Mouse (Mus musculus): ENCODE data around the gene Pde10a.

The Pde10a gene

DNA sequence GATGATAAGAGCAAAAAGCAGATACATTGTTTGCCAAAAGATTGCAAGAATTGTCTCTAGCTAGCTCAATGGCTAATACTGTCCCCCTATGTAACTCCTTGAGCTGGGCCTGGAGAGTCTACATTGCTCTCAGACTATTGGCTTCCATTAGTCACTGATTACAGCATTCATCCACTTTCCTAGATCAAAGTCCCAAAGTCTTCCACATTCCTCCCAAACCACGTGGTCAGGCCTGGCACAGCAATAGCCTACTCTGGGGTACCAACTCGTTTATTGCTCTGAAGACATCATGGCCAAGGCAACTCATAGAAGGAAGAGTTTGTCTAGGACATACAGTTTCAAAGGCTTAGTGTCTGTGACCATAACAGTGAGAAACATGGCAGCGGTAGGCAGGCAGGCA is 173.6 kb downstream of the Pde10a start:
- ChIA-PET CTCF (no interaction called here), POLR2A (interaction anchor here in 1 of 4 experiments (0.6 kb wide), 1 partner anchor 245 kb away, joined by 6 read pairs; no protein-coding TSS in a partner anchor)

DNA sequence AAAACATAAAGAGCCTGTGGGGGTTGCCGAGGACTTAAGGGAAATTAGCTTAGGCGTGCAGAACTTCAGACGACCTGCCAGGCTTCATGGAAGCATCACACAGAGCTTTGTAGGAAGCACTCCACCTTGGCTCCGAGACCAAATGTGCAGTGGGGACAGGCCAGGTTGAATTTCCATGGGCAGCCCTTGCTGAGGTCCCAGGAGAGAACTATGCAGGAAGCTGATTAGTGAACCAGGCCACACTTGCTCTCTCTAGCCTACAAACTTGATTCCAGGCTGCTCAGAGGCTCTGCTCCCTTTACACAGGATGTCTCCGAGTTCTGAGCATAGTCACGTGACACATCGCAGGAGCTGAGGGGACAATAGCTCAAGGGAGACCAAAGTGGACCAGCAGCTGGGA is 175.9 kb downstream of the Pde10a start:
- POLR2A ChIA-PET, result interaction anchor here in 3 of 4 experiments (0.6 to 1.6 kb wide), 4 partner anchors 10 to 1004 kb away, joined by 3 to 6 read pairs (median 3); no protein-coding TSS in a partner anchor
- CTCF ChIA-PET, result interaction anchor here in 2 of 4 experiments (0.7 kb wide), 2 partner anchors 21 to 107 kb away, joined by 3 to 4 read pairs; no protein-coding TSS in a partner anchor

DNA sequence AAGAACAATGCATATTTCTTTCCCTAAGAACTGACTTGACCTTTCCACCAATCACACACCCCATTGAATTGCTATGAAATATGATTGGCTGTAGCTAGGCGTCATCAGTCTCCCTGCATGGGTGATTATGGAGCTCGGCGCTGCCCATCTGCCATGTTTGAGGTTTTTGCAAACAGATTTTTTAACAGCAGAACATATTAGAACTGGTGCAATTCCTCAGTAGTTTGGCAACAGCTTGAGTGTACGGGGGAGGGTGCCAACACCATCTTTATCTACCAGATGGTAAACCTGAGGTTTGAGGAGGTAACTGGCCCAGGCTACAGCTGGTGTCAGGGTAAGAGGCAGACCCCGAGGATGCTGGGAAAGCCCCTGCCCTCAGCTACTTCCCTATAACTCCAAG is 177.3 kb downstream of the Pde10a start:
- ChIA-PET CTCF (no interaction called here), POLR2A (no interaction called here)

DNA sequence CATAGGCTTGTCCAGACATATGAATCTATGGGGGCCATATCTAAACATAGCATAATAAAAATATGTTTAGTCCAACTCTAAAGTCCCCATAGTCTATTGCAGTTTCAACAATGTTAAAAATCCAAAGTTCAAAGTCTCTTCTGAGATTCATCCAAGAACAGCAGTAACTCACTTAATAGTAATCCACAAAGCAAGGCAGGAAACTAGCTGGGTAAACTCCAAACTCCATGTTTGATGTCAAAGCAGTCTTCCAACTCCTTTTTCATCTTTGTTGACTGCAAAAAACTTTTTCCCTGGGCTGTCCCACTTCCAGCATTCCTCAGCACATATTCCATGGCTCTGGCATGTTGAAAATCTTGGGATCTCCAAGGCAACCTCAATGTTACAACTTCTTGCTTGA is 182.8 kb downstream of the Pde10a start:
- CTCF ChIA-PET, result no interaction called here
- POLR2A ChIA-PET, result no interaction called here

DNA sequence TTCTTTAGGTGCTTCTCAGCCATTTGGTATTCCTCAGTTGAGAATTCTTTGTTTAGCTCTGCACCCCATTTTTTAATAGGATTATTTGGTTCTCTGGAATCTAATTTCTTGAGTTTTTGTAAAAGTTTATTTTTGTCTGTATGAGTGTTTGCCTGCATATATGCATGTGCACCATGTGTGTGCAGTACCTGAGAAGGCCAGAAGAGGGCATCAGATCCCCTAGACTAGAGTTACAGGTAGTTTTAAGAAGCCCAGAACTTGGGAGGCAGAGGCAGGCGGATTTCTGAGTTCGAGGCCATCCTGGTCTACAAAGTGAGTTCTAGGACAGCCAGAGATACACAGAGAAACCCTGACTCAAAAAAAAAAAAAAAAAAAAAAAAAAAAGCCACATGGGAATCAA is 187.6 kb downstream of the Pde10a start:
- POLR2A ChIA-PET, result interaction anchor here in 1 of 4 experiments (0.7 kb wide), 1 partner anchor 163 kb away, joined by 3 read pairs; no protein-coding TSS in a partner anchor
- CTCF ChIA-PET, result interaction anchor here in 1 of 4 experiments (0.7 kb wide), 1 partner anchor 318 kb away, joined by 4 read pairs; no protein-coding TSS in a partner anchor

DNA sequence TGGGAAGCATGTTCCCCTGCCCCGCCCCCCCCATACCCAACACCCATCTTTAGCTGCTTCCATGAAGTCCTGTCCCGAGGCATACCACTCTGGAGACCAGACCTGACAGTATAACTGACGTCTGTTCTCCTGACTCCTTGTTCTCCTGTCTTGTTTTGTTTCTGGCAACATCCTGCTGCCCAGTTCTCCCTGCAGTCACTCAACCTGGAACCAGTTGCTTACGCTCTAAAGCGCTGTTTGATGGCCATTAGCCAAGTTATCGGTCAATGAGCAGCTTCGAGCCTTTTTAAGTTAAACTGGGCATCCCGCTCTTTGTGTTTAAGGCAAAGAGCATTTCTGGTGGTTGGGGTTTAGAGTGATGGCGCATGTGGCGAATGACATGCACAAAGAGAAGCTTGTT is 195.8 kb downstream of the Pde10a start:
- CTCF ChIA-PET, result interaction anchor here in 1 of 4 experiments (0.5 kb wide), 1 partner anchor 10 kb away, joined by 3 read pairs; no protein-coding TSS in a partner anchor
- POLR2A ChIA-PET, result no interaction called here

DNA sequence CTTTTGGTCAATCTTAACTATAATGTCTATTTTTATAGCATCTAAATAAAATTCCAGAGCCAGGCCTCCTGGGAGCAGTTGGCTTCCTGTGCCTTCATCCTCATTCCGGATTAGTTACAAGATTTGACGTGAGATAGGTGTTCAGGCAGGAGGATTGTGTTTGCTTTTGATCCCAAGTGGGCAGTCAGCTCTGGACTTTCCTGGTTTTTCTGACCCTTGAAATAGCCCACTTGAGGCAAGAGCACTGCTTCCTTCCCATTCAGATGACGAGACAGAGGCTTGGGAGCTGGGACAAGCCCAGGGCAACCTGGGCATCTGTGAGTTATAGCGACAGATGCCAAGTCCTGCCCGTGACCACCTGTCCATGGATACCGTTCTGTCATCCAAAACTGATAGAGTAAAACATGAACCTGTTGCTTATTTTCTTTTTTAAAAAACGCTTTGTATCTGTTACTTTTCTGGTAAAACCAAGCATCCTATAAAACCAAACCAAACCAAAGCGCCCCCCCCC is 199.3 kb downstream of the Pde10a start:
- ChIA-PET POLR2A (no interaction called here), CTCF (interaction anchor here in 1 of 4 experiments (0.5 kb wide), 1 partner anchor 11 kb away, joined by 10 read pairs; no protein-coding TSS in a partner anchor)

DNA sequence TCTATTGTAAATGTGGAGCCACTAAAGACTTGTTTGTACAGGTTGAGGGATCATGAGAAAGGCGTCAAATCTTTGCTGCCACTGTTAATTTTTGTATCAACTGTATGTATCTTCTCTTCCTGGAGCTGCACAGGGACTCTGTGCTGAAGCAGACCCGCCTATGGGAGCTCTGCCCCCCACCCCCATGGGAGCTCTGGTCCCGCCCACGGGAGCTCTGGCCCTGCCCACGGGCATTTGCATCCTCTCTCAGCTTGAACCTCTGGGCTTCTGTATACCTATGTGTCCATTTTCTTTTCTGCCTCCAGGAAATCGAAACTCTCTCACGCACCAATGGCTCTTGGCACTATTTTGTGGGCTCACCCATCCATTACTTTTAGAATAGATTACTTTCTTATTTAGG is 203.5 kb downstream of the Pde10a start:
- CTCF ChIA-PET, result no interaction called here
- POLR2A ChIA-PET, result no interaction called here

DNA sequence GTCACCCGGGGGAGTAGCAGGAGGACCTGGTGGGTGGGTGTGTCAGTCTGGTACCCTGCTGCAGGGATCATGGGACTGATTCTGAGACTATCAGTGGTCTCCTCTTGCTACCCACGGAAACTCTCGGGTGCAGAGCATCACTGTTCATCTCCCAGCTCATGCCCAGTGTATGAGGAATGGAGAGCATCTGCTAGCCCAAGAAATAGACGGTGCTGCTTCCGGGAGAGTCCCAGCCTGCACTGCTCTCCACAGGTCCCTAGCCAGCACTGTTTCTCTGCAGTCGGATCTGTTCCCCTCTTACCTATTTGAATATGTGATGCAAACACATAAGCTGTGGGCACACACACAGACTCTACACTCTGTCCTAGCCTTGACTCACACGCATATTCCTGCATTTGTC is 204.6 kb downstream of the Pde10a start:
- POLR2A ChIA-PET, result no interaction called here
- CTCF ChIA-PET, result interaction anchor here in 1 of 4 experiments (0.6 kb wide), 1 partner anchor 1771 kb away, joined by 4 read pairs; no protein-coding TSS in a partner anchor

DNA sequence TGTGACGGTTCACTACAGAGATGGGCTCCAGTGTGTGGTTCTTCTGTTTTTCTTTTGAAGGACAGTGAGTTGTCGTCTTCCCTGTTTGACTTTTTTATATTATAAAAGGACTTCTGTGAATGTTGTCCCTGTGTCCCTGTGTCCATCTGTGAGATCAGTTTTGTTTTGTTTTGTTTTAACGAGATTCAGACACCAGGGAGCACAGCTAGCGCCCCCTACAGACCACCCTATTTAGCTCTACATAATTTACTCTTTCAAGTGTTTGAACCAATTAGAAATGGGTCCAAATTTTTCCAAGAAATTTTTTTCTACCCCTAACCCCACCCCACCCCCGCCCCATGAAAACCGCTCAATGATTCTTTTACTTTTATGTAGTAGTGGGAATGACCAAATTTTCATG is 205.9 kb downstream of the Pde10a start:
- CTCF ChIA-PET, result interaction anchor here in 2 of 4 experiments (0.6 to 0.9 kb wide), 2 partner anchors 34 to 36 kb away, joined by 3 to 4 read pairs; no protein-coding TSS in a partner anchor
- POLR2A ChIA-PET, result no interaction called here

DNA sequence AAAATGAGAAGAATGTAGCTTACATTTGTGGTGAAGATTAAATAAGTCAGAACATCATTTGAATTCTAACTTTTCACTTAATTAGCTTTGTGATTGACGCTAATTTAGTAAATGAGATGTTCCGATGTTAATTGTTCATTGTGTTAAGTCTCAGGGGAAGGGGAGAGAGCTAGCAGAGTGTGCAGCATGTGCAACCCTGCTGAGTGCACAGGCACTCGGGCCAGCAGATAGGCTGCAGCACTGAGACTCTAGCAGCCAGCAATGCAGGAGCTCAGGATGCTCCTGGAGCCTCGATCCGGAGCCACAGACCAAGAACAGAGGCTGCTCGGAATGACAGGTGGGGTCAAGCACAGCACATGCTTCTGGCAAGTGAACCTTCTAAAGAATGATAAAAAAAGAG is 211.1 kb downstream of the Pde10a start:
- ChIA-PET CTCF (no interaction called here), POLR2A (no interaction called here)

DNA sequence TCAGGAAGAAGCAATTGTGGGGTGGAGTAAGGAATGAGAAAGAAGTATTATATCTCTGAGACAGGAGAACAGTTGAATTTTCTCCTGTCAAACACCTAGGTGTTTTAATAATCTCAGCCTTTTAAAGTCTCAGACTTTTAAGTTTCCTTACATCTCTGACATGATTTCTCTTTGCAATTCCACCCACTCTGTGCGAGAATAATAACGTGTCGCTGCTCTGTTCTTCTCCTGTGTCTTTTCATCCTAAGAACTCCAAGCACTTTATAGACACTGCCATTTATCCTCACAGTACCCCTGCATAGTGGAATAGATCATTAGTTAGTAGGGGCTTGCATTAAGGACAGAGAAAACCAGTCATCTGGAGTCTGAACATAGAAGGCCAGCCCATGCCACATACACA is 217.6 kb downstream of the Pde10a start:
- ChIA-PET CTCF (no interaction called here), POLR2A (no interaction called here)

DNA sequence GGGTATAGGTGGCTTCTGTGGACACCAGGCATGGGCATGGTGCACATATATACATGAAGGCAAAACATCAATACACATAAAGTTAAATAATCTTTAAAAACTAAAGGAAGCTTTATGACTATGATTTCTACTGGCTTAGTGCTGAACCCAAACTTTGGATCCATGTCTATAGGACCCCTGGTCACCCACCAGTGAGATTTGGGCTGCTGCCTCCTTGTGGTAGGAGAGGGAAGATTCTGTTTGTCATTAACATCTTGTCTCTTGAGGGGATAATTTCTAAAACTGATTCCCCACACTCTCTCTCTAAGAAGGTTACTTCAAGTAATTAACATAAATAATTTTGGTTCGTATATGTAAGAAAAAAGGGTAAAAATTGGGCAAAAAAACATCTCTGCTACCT is 220.2 kb downstream of the Pde10a start:
- ChIA-PET POLR2A (no interaction called here), CTCF (no interaction called here)

DNA sequence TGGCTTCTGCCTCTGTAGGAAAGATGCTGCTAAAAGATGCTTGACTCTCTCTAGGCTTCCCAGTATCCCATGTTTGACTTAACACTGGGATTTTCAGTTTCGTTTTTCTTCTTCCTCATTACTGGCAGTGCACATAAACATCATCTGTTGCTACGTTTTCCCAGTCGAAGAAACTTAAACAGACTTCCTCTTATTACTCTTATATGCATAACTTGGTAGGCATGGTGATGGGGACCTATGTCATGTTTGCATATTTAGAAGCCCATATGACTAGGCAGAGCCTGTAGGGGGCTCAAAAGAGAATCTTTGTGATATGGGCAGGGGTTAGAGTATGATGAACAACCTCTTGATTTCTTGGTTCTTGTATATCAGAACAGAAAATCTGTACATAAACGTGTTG is 224.3 kb downstream of the Pde10a start:
- ChIA-PET POLR2A (no interaction called here), CTCF (no interaction called here)

DNA sequence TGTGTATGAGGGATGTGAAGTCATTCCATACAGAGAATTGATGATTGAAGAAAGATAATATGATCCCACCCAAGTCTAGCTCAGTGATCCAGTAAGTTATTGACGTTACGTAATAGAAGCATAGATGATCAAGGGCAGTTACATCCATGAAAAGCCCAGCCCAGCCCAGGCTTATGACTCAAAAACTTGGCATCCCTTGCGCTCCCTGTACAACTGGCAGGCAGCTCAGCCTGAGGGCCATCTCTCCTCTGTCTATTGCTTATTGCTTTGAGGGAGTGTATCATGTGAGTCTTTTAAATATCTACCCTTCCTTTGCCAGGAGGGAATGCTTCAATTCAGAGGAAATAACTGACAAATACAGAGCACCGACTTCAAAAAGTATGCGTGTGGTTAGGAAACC is 232.4 kb downstream of the Pde10a start:
- ChIA-PET POLR2A (no interaction called here), CTCF (no interaction called here)

DNA sequence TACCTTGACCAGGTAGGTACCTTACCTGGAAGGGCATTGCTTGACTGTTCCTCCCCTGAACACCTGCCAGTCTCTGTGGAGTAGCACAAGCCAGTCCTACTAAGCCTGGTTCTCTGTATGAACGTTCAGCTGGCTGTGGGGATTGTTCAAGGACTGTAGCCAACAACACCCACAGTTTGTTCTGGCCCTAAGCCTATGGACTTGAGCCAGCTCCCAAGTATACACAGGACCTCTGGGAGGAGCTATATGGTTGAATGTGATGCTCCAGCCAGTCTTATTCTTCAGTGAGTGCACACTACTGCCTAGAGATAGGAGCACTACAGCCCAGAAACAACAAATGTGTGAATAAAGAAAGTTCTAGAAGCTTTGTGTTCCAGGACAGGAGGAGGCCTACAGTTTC is 238.1 kb downstream of the Pde10a start:
- ChIA-PET CTCF (no interaction called here), POLR2A (no interaction called here)

DNA sequence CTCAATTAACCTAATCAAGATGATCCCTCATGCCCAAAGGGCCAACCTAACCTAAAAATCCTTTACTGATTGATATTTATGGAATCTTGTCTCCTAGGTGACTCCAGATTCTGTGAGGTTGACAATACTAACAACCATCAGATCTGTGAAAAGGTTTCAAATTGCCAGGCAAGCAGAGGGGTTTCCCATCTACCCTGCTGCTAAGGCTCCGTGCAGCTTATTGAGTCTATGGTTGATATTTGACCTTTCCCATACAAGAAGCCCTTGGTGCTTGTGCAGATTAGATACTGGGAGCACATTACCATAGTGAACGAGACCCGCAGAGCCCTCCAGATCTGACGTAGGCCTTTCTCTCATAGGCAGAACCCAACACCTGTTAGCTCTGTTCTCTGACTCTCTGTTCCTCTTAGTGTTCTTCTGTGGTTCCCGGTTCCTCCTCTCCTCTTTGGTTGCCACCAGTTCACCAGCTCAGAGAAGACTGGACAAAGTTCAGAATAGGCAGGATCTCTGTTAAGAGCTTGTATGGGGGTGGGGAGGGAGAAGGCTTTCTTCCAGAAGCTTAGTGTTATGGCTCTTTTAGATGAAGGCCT is 240.9 kb downstream of the Pde10a start:
- ChIA-PET CTCF (interaction anchor here in 1 of 4 experiments (1.1 kb wide), 1 partner anchor 35 kb away, joined by 3 read pairs; no protein-coding TSS in a partner anchor), POLR2A (no interaction called here)

DNA sequence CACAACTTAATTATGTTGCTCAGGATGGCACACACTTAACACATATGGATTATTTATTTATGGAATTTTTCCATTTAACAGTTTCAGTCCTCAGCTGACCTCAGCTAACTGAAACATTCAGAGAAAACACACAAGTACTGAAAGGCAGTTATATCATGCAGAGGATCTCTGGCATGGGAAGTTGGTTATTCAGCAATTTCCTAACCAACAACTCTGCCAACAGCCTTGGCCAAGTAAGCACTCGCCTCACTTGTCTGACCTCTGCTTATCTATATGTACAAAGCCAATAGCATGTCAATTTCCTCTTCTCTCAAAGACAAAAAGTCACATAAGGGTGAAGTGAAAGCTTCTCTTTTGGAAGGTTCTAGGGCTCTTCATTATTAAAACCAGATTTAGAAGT is 244.0 kb downstream of the Pde10a start:
- POLR2A ChIA-PET, result no interaction called here
- CTCF ChIA-PET, result no interaction called here

DNA sequence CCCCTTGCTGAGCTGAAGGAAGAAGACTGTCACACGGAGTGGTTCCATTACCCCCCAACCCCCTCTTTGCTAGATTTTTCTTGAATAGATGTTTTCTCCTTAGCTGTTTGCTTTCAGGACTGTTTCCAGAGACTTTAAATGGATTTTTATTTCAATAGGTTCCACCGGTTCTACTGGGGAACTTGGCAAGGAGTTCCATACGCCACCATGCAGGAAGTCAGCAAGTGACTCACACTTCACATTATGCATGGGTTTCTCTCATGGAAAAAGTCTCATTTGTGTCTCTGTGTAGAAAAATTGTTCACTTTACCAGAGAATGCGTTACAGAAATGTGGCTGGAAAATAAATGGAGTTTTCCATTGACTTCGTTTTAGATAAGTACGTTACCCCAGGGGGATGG is 248.2 kb downstream of the Pde10a start:
- ChIA-PET POLR2A (interaction anchor here in 1 of 4 experiments (0.8 kb wide), 1 partner anchor 1515 kb away, joined by 5 read pairs; no protein-coding TSS in a partner anchor), CTCF (no interaction called here)

DNA sequence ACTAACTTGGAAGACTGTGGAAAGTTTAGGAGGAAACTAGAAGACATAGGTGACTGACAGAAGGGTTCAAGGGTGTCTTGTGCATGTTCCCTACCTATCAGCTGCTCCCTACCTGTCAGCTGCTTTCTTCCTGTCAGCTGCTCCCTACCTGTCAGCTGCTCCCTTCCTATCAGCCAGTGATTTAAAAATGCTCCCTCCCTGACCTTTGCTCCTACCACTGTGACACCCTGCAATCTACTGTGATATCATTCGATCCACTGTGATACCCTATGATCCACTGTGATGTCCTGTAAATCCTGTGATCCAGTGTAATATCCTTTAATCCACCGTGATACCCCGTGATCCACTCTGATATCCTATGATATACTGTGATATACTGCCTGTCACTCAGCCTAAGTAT is 249.1 kb downstream of the Pde10a start:
- POLR2A ChIA-PET, result no interaction called here
- CTCF ChIA-PET, result no interaction called here

DNA sequence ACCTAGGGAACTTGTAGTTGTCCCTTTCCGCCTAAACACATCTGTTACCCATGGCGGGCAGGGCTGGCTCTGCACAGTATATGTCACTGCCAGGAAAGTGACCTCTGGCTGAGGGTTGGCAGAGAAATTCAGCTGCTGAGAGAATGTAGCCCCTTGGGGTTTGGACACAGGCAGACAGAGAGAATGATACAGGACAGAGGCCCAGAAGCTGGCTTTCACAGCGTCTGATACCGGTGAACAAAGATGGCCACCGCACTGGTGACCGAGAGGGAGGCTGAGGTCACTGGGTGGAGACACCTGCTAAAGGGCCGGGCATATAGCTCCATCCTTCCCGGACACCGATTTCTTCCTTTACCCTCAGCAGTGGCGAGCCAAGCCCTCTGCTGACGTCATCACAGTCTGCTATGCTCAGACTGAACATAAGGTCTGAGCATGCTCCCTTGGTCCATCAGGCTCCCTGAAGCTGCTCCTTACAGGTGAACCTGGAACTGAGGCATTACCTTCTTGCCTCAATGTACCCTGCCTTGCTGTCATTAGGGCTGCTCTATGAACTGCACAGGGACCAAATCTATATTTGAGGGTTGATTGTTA is 250.5 kb downstream of the Pde10a start:
- POLR2A ChIA-PET, result interaction anchor here in 1 of 4 experiments (0.9 kb wide), 1 partner anchor 8 kb away, joined by 3 read pairs; no protein-coding TSS in a partner anchor
- CTCF ChIA-PET, result interaction anchor here in 1 of 4 experiments (0.8 kb wide), 1 partner anchor 314 kb away, joined by 3 read pairs; no protein-coding TSS in a partner anchor
